Mouse (Mus musculus): Measurements from ENCODE around the gene Aknad1.

Aknad1 gene

GRCm38 (mm10) chr3:108739045-108739708 is at the start of gene Aknad1:
TSS of gene Aknad1 (plus strand) at chr3:108739658.
- no peak for DNase-seq (ENCODE audit: low spot score in 2 of 2)

- no peak for DNase-seq (ENCODE audit: low spot score in 2 of 2)
These were observed 49.5 kb upstream of the Aknad1 start for GRCm38 (mm10) chr3:108689979-108690378.

GRCm38 (mm10) chr3:108694321-108694720 is 45.1 kb upstream of the Aknad1 start:
- no peak for DNase-seq (ENCODE audit: low spot score in 2 of 2)

GRCm38 (mm10) chr3:108698662-108699061 is 40.8 kb upstream of the Aknad1 start:
- no peak for DNase-seq (ENCODE audit: low spot score in 2 of 2)

GRCm38 (mm10) chr3:108699786-108700185 is 39.7 kb upstream of the Aknad1 start:
- no peak for DNase-seq (ENCODE audit: low spot score in 2 of 2)

GRCm38 (mm10) chr3:108701256-108701655 is 38.2 kb upstream of the Aknad1 start:
- DNase-seq (ENCODE audit: low spot score in 2 of 2) = no peak

GRCm38 (mm10) chr3:108702789-108703188 is 36.7 kb upstream of the Aknad1 start:
- DNase-seq (ENCODE audit: low spot score in 2 of 2) = no peak

- no peak for DNase-seq (ENCODE audit: low spot score in 2 of 2)
These were observed 28.2 kb upstream of the Aknad1 start for GRCm38 (mm10) chr3:108711296-108711695.

- DNase-seq (ENCODE audit: low spot score in 2 of 2) = no peak
These were observed 26.3 kb upstream of the Aknad1 start for GRCm38 (mm10) chr3:108713065-108713675.

GRCm38 (mm10) chr3:108714837-108715236 is 24.6 kb upstream of the Aknad1 start:
- DNase-seq (ENCODE audit: low spot score in 2 of 2) = no peak

- peak in 1 of 2 experiments; percentile 24 for DNase-seq (ENCODE audit: low spot score in 2 of 2)
These were observed 21.5 kb upstream of the Aknad1 start for GRCm38 (mm10) chr3:108717896-108718502.

- no peak for DNase-seq (ENCODE audit: low spot score in 2 of 2)
These were observed 20.1 kb upstream of the Aknad1 start for GRCm38 (mm10) chr3:108719357-108719756.

GRCm38 (mm10) chr3:108719761-108720160 is 19.7 kb upstream of the Aknad1 start:
- no peak for DNase-seq (ENCODE audit: low spot score in 2 of 2)

- peak; percentile 19 to 56 for DNase-seq (ENCODE audit: low spot score in 2 of 2)
These were observed 18.1 kb upstream of the Aknad1 start for GRCm38 (mm10) chr3:108721076-108721991.

GRCm38 (mm10) chr3:108722036-108722872 is 17.2 kb upstream of the Aknad1 start, which contains the start of gene Gpsm2:
TSS of gene Gpsm2 (minus strand) at chr3:108722309.
- DNase-seq (ENCODE audit: low spot score in 2 of 2) = peak; percentile 97 to 99

- DNase-seq (ENCODE audit: low spot score in 2 of 2) = no peak
These were observed 13.0 kb upstream of the Aknad1 start for GRCm38 (mm10) chr3:108726413-108726812.

GRCm38 (mm10) chr3:108727344-108727743 is 12.1 kb upstream of the Aknad1 start:
- DNase-seq (ENCODE audit: low spot score in 2 of 2) = no peak

GRCm38 (mm10) chr3:108727776-108728175 is 11.7 kb upstream of the Aknad1 start:
- DNase-seq (ENCODE audit: low spot score in 2 of 2) = no peak

- DNase-seq (ENCODE audit: low spot score in 2 of 2) = peak; percentile 52 to 73
These were observed 9.1 kb upstream of the Aknad1 start for GRCm38 (mm10) chr3:108730316-108730715.

GRCm38 (mm10) chr3:108737761-108738160 is 1.7 kb upstream of the Aknad1 start:
- DNase-seq (ENCODE audit: low spot score in 2 of 2) = no peak

GRCm38 (mm10) chr3:108744060-108744459 is 4.6 kb downstream of the Aknad1 start:
- no peak for DNase-seq (ENCODE audit: low spot score in 2 of 2)
